Mouse (Mus musculus) ES-E14 (cell line): ENCODE measurements around the gene Ephb6. TPM values are rescaled to one million over a fixed set of nuclear protein-coding genes. Genes with fewer than 3 reads are reported as not detected.

Experiments used
- DNase-seq: peaks from one replicate; pipeline ENCODE4 v3.0.0-alpha.2; 2013; ENCODE audit warnings: low read depth, low spot score
- H3K27ac ChIP-seq: 2 replicates; pipeline ENCODE4 v1.5.1; 2012; ENCODE audit warnings: low read depth, mild to moderate bottlenecking, low read length, moderate library complexity, mixed read lengths; ENCODE audit not compliant: poor library complexity, insufficient read depth, severe bottlenecking
- H3K36me3 ChIP-seq: 2 replicates; pipeline ENCODE4 v1.6.1; 2012; ENCODE audit warnings: mild to moderate bottlenecking, low read length, moderate library complexity, mixed read lengths; ENCODE audit not compliant: control insufficient read depth, poor library complexity, insufficient read depth, severe bottlenecking
- H3K4me1 ChIP-seq, 2 experiments: fragments of 150-350 bp in 1 of 2; sonication (generic) in 1 of 2; 2 replicates each; pipeline ENCODE4 v1.6.1; 2012; ENCODE audit warnings: low read length in 2 of 2, mild to moderate bottlenecking in 1 of 2, mixed read lengths in 1 of 2; ENCODE audit not compliant: control insufficient read depth in 2 of 2, insufficient read depth in 2 of 2, poor library complexity in 1 of 2
- H3K4me3 ChIP-seq, 2 experiments: fragments of 150-350 bp in 1 of 2; sonication (generic) in 1 of 2; 2 replicates each; pipeline ENCODE4 v1.5.1; 2012; ENCODE audit warnings: low read length in 2 of 2, low read depth in 1 of 2, mild to moderate bottlenecking in 1 of 2, mixed read lengths in 1 of 2; ENCODE audit not compliant: insufficient read depth in 1 of 2, poor library complexity in 1 of 2, severe bottlenecking in 1 of 2
- H3K9ac ChIP-seq: 2 replicates; pipeline ENCODE4 v1.6.1; 2012; ENCODE audit warnings: low read depth, mild to moderate bottlenecking, low read length, mixed read lengths; ENCODE audit not compliant: poor library complexity, insufficient read depth, severe bottlenecking
- H3K9me3 ChIP-seq: fragments of 150-350 bp; sonication (generic); 2 replicates; pipeline ENCODE4 v1.6.1; 2012; ENCODE audit warnings: low read depth, mild to moderate bottlenecking, low read length; ENCODE audit not compliant: control insufficient read depth, insufficient read depth
- CHD2 ChIP-seq: IDR thresholded peaks from 2 replicates; pipeline ENCODE4 v1.6.1; 2014; ENCODE audit warnings: mild to moderate bottlenecking, low read depth, low read length, inconsistent platforms
- HCFC1 ChIP-seq: IDR thresholded peaks from 2 replicates; pipeline ENCODE4 v1.6.1; 2012; ENCODE audit warnings: low read length, inconsistent platforms, borderline replicate concordance; ENCODE audit not compliant: insufficient read depth
- MAFK ChIP-seq: IDR thresholded peaks from 2 replicates; pipeline ENCODE4 v1.6.1; 2014; ENCODE audit warnings: mild to moderate bottlenecking, low read depth, low read length, inconsistent platforms; ENCODE audit not compliant: insufficient read depth
- ZC3H11A ChIP-seq: IDR thresholded peaks from 2 replicates; pipeline ENCODE4 v1.6.1; 2012; ENCODE audit warnings: low read depth, mild to moderate bottlenecking, inconsistent platforms, low read length, borderline replicate concordance
- ZNF384 ChIP-seq: IDR thresholded peaks from 2 replicates; pipeline ENCODE4 v1.6.1; 2012; ENCODE audit warnings: low read depth, low read length, inconsistent platforms
- in situ Hi-C, 2 experiments: fragments of 600-800 bp; cut with MboI; formaldehyde crosslinking; loops; one replicate each; pipeline ENCODE4 v1.15.1; 2025; ENCODE audit warnings: low sequenced_read_pairs in 2 of 2, inconsistent platforms in 1 of 2; ENCODE audit not compliant: unreplicated experiment in 2 of 2
- total RNA-seq: library from RNA; depleted of rRNA; stranded (reverse); fragments of 300-350 nt; gene quantifications from 2 replicates; pipeline ENCODE4 v1.2.3, GENCODE M21; 2012

The Ephb6 gene
- total RNA-seq, 1 experiment = 5.4 TPM

DNA sequence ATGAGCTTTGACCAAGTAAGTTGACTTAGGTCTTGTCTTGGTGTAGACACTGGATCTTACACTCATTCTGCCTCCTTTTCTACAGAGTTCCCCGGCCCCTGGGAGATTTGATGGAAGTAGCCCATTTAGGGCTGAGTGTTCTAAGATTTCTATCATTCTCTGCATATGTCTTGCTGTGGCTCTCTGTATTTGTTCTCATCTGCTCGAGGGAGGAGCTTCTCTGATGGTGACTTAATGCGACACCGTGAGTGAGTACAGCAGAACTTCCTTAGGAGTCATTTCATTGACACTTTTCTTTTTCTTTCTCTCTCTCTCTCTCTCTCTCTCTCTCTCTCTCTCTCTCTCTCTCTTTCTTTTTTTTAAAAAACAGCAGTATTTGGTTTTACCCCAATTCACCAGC lies 38.3 kb upstream of the Ephb6 start:
- TF ChIP-seq ZNF384 (no peak), ZC3H11A (no peak), CHD2 (no peak), MAFK (no peak), HCFC1 (no peak)
- no peaks in the 10 kb centered on the region for H3K36me3 ChIP-seq
- in situ Hi-C loops = no loop called here
- no peak for DNase-seq
- H3K9me3 ChIP-seq = 0 out of 2 replicates have a peak, but pooled peaks cover 1% of the 10 kb centered on the region
- no peak overlapping the region for H3K27ac ChIP-seq
- no peak overlapping the region for H3K4me3 ChIP-seq
- no peak overlapping the region for H3K9ac ChIP-seq
- peaks cover 0 to 2% of the 10 kb centered on the region in 2 experiments; a peak in 1 of 4 replicates for H3K4me1 ChIP-seq

- Histone ChIP-seq H3K9ac (no peak overlapping the region), H3K4me1 (peaks cover 0 to 2% of the 10 kb centered on the region in 2 experiments; a peak in 2 of 4 replicates), H3K4me3 (no peak overlapping the region), H3K27ac (no peak overlapping the region), H3K9me3 (no peaks in the 10 kb centered on the region), H3K36me3 (no peaks in the 10 kb centered on the region)
- in situ Hi-C loops = no loop called here
- no peak for DNase-seq
- TF ChIP-seq MAFK = no peak
- no peak for TF ChIP-seq ZNF384
- TF ChIP-seq HCFC1 = no peak
- TF ChIP-seq CHD2 = no peak
- no peak for TF ChIP-seq ZC3H11A
Observed at GRCm38 (mm10) chr6:41569078-41569477, 36.2 kb upstream of the Ephb6 start.

- in situ Hi-C loops = no loop called here
- Histone ChIP-seq H3K27ac (no peak overlapping the region), H3K4me3 (no peak overlapping the region), H3K9ac (no peak overlapping the region), H3K9me3 (no peaks in the 10 kb centered on the region), H3K36me3 (no peaks in the 10 kb centered on the region), H3K4me1 (no peaks in the 10 kb centered on the region; a peak in 1 of 4 replicates)
- TF ChIP-seq MAFK = no peak
- TF ChIP-seq CHD2 = no peak
- DNase-seq = no peak
Observed at GRCm38 (mm10) chr6:41576526-41577097, 28.7 kb upstream of the Ephb6 start.

GRCm38 (mm10) chr6:41577297-41577696 lies 28.0 kb upstream of the Ephb6 start:
- no peak for DNase-seq
- no peak overlapping the region for H3K27ac ChIP-seq
- no peaks in the 10 kb centered on the region for H3K36me3 ChIP-seq
- in situ Hi-C loops = no loop called here
- TF ChIP-seq HCFC1 (no peak), MAFK (no peak), ZNF384 (no peak), ZC3H11A (no peak), CHD2 (no peak)
- H3K9ac ChIP-seq = no peak overlapping the region
- no peaks in the 10 kb centered on the region for H3K9me3 ChIP-seq
- H3K4me1 ChIP-seq = no peaks in the 10 kb centered on the region; a peak in 1 of 4 replicates
- no peak overlapping the region for H3K4me3 ChIP-seq

GRCm38 (mm10) chr6:41581295-41581694 lies 24.0 kb upstream of the Ephb6 start:
- H3K4me1 ChIP-seq = no peaks in the 10 kb centered on the region
- no peak for DNase-seq
- in situ Hi-C loops = no loop called here
- no peaks in the 10 kb centered on the region for H3K9me3 ChIP-seq
- H3K27ac ChIP-seq = no peak overlapping the region
- no peak overlapping the region for H3K4me3 ChIP-seq
- TF ChIP-seq MAFK = no peak
- TF ChIP-seq HCFC1 = no peak
- TF ChIP-seq ZNF384 = no peak
- TF ChIP-seq CHD2 = no peak
- TF ChIP-seq ZC3H11A = no peak
- no peak overlapping the region for H3K9ac ChIP-seq
- H3K36me3 ChIP-seq = no peaks in the 10 kb centered on the region
